Mouse (Mus musculus): ENCODE results near the gene Pcnx.
A peak's percentile ranks its signal among the peaks of the same experiment; 100 is the strongest.

The Pcnx gene

GRCm38 (mm10) chr12:81905865-81906264, 46.0 kb downstream of the Pcnx start:
- DNase-seq, result no peak

- no peak for DNase-seq
Measured at GRCm38 (mm10) chr12:81907741-81908357, 48.0 kb downstream of the Pcnx start.

- no peak for DNase-seq
Measured at GRCm38 (mm10) chr12:81910439-81910838, 50.6 kb downstream of the Pcnx start.

GRCm38 (mm10) chr12:81915176-81915950, 55.5 kb downstream of the Pcnx start:
- DNase-seq, result peak; percentile 84

- no peak for DNase-seq
Measured at GRCm38 (mm10) chr12:81918346-81918745, 58.5 kb downstream of the Pcnx start.

GRCm38 (mm10) chr12:81918886-81919285, 59.1 kb downstream of the Pcnx start:
- no peak for DNase-seq

- no peak for DNase-seq
Measured at GRCm38 (mm10) chr12:81920027-81920426, 60.2 kb downstream of the Pcnx start.

GRCm38 (mm10) chr12:81920614-81921013, 60.8 kb downstream of the Pcnx start:
- DNase-seq, result no peak

GRCm38 (mm10) chr12:81921785-81922184, 62.0 kb downstream of the Pcnx start:
- no peak for DNase-seq

GRCm38 (mm10) chr12:81922838-81923237, 63.0 kb downstream of the Pcnx start:
- DNase-seq, result no peak

- no peak for DNase-seq
Measured at GRCm38 (mm10) chr12:81927163-81927562, 67.3 kb downstream of the Pcnx start.

GRCm38 (mm10) chr12:81927643-81928381, 68.0 kb downstream of the Pcnx start:
- peak; percentile 78 for DNase-seq

GRCm38 (mm10) chr12:81928382-81928770, 68.6 kb downstream of the Pcnx start:
- DNase-seq, result no peak

GRCm38 (mm10) chr12:81932015-81932414, 72.2 kb downstream of the Pcnx start:
- peak; percentile 25 for DNase-seq

- peak; percentile 43 for DNase-seq
Measured at GRCm38 (mm10) chr12:81933430-81933829, 73.6 kb downstream of the Pcnx start.

- DNase-seq, result no peak
Measured at GRCm38 (mm10) chr12:81934510-81934909, 74.7 kb downstream of the Pcnx start.

- no peak for DNase-seq
Measured at GRCm38 (mm10) chr12:81936066-81936465, 76.2 kb downstream of the Pcnx start.

- DNase-seq, result no peak
Measured at GRCm38 (mm10) chr12:81941191-81941590, 81.4 kb downstream of the Pcnx start.

- peak; percentile 27 for DNase-seq
Measured at GRCm38 (mm10) chr12:81943331-81944062, 83.7 kb downstream of the Pcnx start.

GRCm38 (mm10) chr12:81949026-81949425, 89.2 kb downstream of the Pcnx start:
- DNase-seq, result no peak

- DNase-seq, result no peak
Measured at GRCm38 (mm10) chr12:81950016-81950415, 90.2 kb downstream of the Pcnx start.

- DNase-seq, result no peak
Measured at GRCm38 (mm10) chr12:81958351-81958750, 98.5 kb downstream of the Pcnx start.

- no peak for DNase-seq
Measured at GRCm38 (mm10) chr12:81965416-81965815, 105.6 kb downstream of the Pcnx start.
